8 mouse cellular contexts compared by ENCODE assay signal in genomic region chr7:44901230-44901722, GRCm38 (mm10). TPM values are rescaled to one million over a fixed set of nuclear protein-coding genes. Genes with fewer than 3 reads are reported as not detected.
A peak's percentile ranks its signal among the peaks of the same experiment; 100 is the strongest.
DNase-seq lines count a peak whose midpoint lies in the region; ATAC-seq and TF ChIP-seq lines count a peak whose summit lies in the region.

No protein-coding gene starts in this region.

- H3K27me3 ChIP-seq in liver, adult 2 months (ENCODE audit: control insufficient read depth, insufficient read depth, low read length), result no peaks in the 10 kb centered on the region
- H3K27me3 ChIP-seq in midbrain, postnatal 0 days (ENCODE audit: insufficient read depth, low read length), result no peaks in the 10 kb centered on the region

- no peaks in the 10 kb centered on the region; the same call in 1 of the 2 replicates for H3K36me3 ChIP-seq in liver, adult 2 months (ENCODE audit: control insufficient read depth, insufficient read depth, low read length)
- H3K36me3 ChIP-seq in midbrain, postnatal 0 days (ENCODE audit: insufficient read depth, low read length), result peaks cover 64% of the 10 kb centered on the region

- H3K9me3 ChIP-seq in midbrain, postnatal 0 days (ENCODE audit: low read length), result no peaks in the 10 kb centered on the region

- no peak for TF ChIP-seq CTCF in liver, adult 2 months (IDR thresholded peaks at IDR 0.05; ENCODE audit: low read depth, low read length)
- peak; percentile 48 for TF ChIP-seq CTCF in midbrain, postnatal 0 days (IDR thresholded peaks at IDR 0.05)

- 0 out of 2 replicates have a peak overlapping the region, but pooled peaks have one; percentile 19 for H3K27ac ChIP-seq in brown adipose tissue, adult 24 weeks (replicated peaks; ENCODE audit: low read depth, low read length)
- H3K27ac ChIP-seq in liver, adult 2 months (replicated peaks; ENCODE audit: insufficient read depth, low read depth, low read length), result no peak overlapping the region
- no peak overlapping the region for H3K27ac ChIP-seq in midbrain, postnatal 0 days (ENCODE audit: low read depth, low read length)

- TF ChIP-seq POLR2A in liver, adult 2 months (IDR thresholded peaks at IDR 0.05; ENCODE audit: extremely low read depth, insufficient read depth, low read length), result no peak

- H3K4me1 ChIP-seq in brown adipose tissue, adult 24 weeks (ENCODE audit: control insufficient read depth, insufficient read depth, insufficient read length, low read length), result peaks cover 7% of the 10 kb centered on the region
- peaks cover 3% of the 10 kb centered on the region; the same call in 1 of the 2 replicates for H3K4me1 ChIP-seq in liver, adult 2 months (ENCODE audit: control insufficient read depth, insufficient read depth, low read length)
- H3K4me1 ChIP-seq in midbrain, postnatal 0 days (ENCODE audit: insufficient read depth, low read length), result peaks cover 12% of the 10 kb centered on the region

- WGBS in liver, adult 2 months, result 43% methylated on average over 21 of the region's 21 CpGs
- WGBS in midbrain, postnatal 0 days, result 21% methylated on average over 21 of the region's 21 CpGs

- no peaks in the 10 kb centered on the region for H3K79me2 ChIP-seq in liver, adult 2 months (ENCODE audit: control insufficient read depth, insufficient read depth, low read length)

- H3K4me3 ChIP-seq in brown adipose tissue, adult 24 weeks (ENCODE audit: insufficient read depth, low read depth, low read length), result peak overlapping the region; percentile 52
- peak overlapping the region; percentile 52; the same call in 1 of the 2 replicates for H3K4me3 ChIP-seq in liver, adult 2 months (ENCODE audit: insufficient read depth, low read depth, low read length)
- no peak overlapping the region for H3K4me3 ChIP-seq in midbrain, postnatal 0 days (ENCODE audit: low read depth, low read length)

- peak; percentile 48 for DNase-seq in kidney, adult 18-20 months
- no peak for DNase-seq in kidney, adult 9 months
- DNase-seq in liver, adult 2 months (ENCODE audit: extremely low read depth, low read depth, low spot score), result no peak
- peak; percentile 53 for DNase-seq in midbrain, postnatal 0 days (ENCODE audit: low spot score)
- peak; percentile 79 for DNase-seq in thymus, postnatal 4 days
- no peak for DNase-seq in frontal cortex, postnatal 10 days (ENCODE audit: low spot score in 2 of 2)

- H3K4me2 ChIP-seq in midbrain, postnatal 0 days (ENCODE audit: low read depth, low read length, poor library complexity, severe bottlenecking), result peak overlapping the region; percentile 22

- no peak overlapping the region for H3K9ac ChIP-seq in liver, adult 2 months (ENCODE audit: low read depth, low read length)
- 0 out of 2 replicates have a peak overlapping the region, but pooled peaks have one; percentile 13 for H3K9ac ChIP-seq in midbrain, postnatal 0 days (replicated peaks; ENCODE audit: low read length, poor library complexity, severe bottlenecking)

- peak; percentile 40 to 68 for ATAC-seq in hematopoietic stem cell, adult 5-6 weeks (replicated peaks in 1 of 2; ENCODE audit: insufficient read depth in 1 of 2, low FRiP score in 2 of 2, low TSS enrichment in 1 of 2, low read depth in 1 of 2, poor library complexity in 2 of 2, severe bottlenecking in 2 of 2)
- ATAC-seq in midbrain, postnatal 0 days (ENCODE audit: low FRiP score), result no peak

RNA-seq across cellular contexts. Expression of gene Fuz, which starts 5.4 kb away (rescaled TPM):
- polyA plus RNA-seq in brown adipose tissue, adult 24 weeks (2012; ENCODE audit: insufficient read depth, insufficient read length, missing spikeins), result 12.7 and 17.1 TPM in 2 replicates
- total RNA-seq in hematopoietic stem cell, adult 5-6 weeks (2017), result 33.3 and 39.8 TPM in 2 replicates
- 5.7 and 6.8 TPM in 2 replicates for total RNA-seq in liver, adult 2 months (2014; rRNA removed)
- polyA plus RNA-seq in liver, adult 2 months (2012; rRNA removed), result 16.6 and 25.1 TPM in 2 replicates
- total RNA-seq in midbrain, postnatal 0 days (2014; rRNA removed), result 18.5 and 22.4 TPM in 2 replicates
- 14.8 and 15.4 TPM in 2 replicates for polyA plus RNA-seq in midbrain, postnatal 0 days (2015; fragmentation: Nextera tagmentation; extraction: Ambion mirVana)

RNA-seq across cellular contexts. Expression of gene Med25, which starts 8.8 kb away (rescaled TPM):
- 21.6 and 21.8 TPM in 2 replicates for polyA plus RNA-seq in brown adipose tissue, adult 24 weeks (2012; ENCODE audit: insufficient read depth, insufficient read length, missing spikeins)
- 6.7 and 11.8 TPM in 2 replicates for total RNA-seq in hematopoietic stem cell, adult 5-6 weeks (2017)
- 11.6 and 16.6 TPM in 2 replicates for total RNA-seq in liver, adult 2 months (2014; rRNA removed)
- 114 TPM in 2 replicates for polyA plus RNA-seq in liver, adult 2 months (2012; rRNA removed)
- total RNA-seq in midbrain, postnatal 0 days (2014; rRNA removed), result 153 and 182 TPM in 2 replicates
- 150 and 154 TPM in 2 replicates for polyA plus RNA-seq in midbrain, postnatal 0 days (2015; fragmentation: Nextera tagmentation; extraction: Ambion mirVana)

RNA-seq across cellular contexts. Expression of gene Ap2a1, which starts 28.0 kb away (rescaled TPM):
- polyA plus RNA-seq in brown adipose tissue, adult 24 weeks (2012; ENCODE audit: insufficient read depth, insufficient read length, missing spikeins), result 21.5 and 23.0 TPM in 2 replicates
- total RNA-seq in hematopoietic stem cell, adult 5-6 weeks (2017), result 12.4 and 25.5 TPM in 2 replicates
- total RNA-seq in liver, adult 2 months (2014; rRNA removed), result 14.5 and 18.3 TPM in 2 replicates
- 32.8 and 38.2 TPM in 2 replicates for polyA plus RNA-seq in liver, adult 2 months (2012; rRNA removed)
- total RNA-seq in midbrain, postnatal 0 days (2014; rRNA removed), result 208 and 238 TPM in 2 replicates
- polyA plus RNA-seq in midbrain, postnatal 0 days (2015; fragmentation: Nextera tagmentation; extraction: Ambion mirVana), result 128 and 129 TPM in 2 replicates

RNA-seq across cellular contexts. Expression of gene Ptov1, which starts 31.7 kb away (rescaled TPM):
- 68.5 and 73.6 TPM in 2 replicates for polyA plus RNA-seq in brown adipose tissue, adult 24 weeks (2012; ENCODE audit: insufficient read depth, insufficient read length, missing spikeins)
- 41.8 and 54.1 TPM in 2 replicates for total RNA-seq in hematopoietic stem cell, adult 5-6 weeks (2017)
- total RNA-seq in liver, adult 2 months (2014; rRNA removed), result 17.0 and 32.8 TPM in 2 replicates
- polyA plus RNA-seq in liver, adult 2 months (2012; rRNA removed), result 76.1 and 91.6 TPM in 2 replicates
- total RNA-seq in midbrain, postnatal 0 days (2014; rRNA removed), result 484 and 500 TPM in 2 replicates
- polyA plus RNA-seq in midbrain, postnatal 0 days (2015; fragmentation: Nextera tagmentation; extraction: Ambion mirVana), result 430 and 439 TPM in 2 replicates

RNA-seq across cellular contexts. Expression of gene Tsks, which starts 41.7 kb away (rescaled TPM):
- polyA plus RNA-seq in brown adipose tissue, adult 24 weeks (2012; ENCODE audit: insufficient read depth, insufficient read length, missing spikeins), result not detected in 2 replicates
- not detected in 2 replicates for total RNA-seq in hematopoietic stem cell, adult 5-6 weeks (2017)
- total RNA-seq in liver, adult 2 months (2014; rRNA removed), result not detected in 2 replicates
- 0.20 and 0.51 TPM in 2 replicates for polyA plus RNA-seq in liver, adult 2 months (2012; rRNA removed)
- total RNA-seq in midbrain, postnatal 0 days (2014; rRNA removed), result not detected in 2 replicates
- 0.12 and 0.17 TPM in 2 replicates for polyA plus RNA-seq in midbrain, postnatal 0 days (2015; fragmentation: Nextera tagmentation; extraction: Ambion mirVana)

Comparison
In these comparisons a context has a peak if more than half of its experiments do, and no peak if none do; other contexts are left out.
1. DNase-seq: peak in kidney, adult 18-20 months (single experiment), midbrain, postnatal 0 days (single experiment) and thymus, postnatal 4 days (single experiment); none in kidney, adult 9 months (single experiment), liver, adult 2 months (single experiment) and frontal cortex, postnatal 10 days (0 of 2).